Mouse (Mus musculus): ENCODE measurements around the gene Ubxn1. TPM values are rescaled to one million over a fixed set of nuclear protein-coding genes. Genes with fewer than 3 reads are reported as not detected.
"Not testable (repeated sequence)": the region's sequence is repeated elsewhere in the genome, so short reads cannot be mapped to it uniquely, and the experiment has no call there.

Ubxn1 gene
- total RNA-seq, 1 experiment from 2014 or later, result 210 TPM

DNA sequence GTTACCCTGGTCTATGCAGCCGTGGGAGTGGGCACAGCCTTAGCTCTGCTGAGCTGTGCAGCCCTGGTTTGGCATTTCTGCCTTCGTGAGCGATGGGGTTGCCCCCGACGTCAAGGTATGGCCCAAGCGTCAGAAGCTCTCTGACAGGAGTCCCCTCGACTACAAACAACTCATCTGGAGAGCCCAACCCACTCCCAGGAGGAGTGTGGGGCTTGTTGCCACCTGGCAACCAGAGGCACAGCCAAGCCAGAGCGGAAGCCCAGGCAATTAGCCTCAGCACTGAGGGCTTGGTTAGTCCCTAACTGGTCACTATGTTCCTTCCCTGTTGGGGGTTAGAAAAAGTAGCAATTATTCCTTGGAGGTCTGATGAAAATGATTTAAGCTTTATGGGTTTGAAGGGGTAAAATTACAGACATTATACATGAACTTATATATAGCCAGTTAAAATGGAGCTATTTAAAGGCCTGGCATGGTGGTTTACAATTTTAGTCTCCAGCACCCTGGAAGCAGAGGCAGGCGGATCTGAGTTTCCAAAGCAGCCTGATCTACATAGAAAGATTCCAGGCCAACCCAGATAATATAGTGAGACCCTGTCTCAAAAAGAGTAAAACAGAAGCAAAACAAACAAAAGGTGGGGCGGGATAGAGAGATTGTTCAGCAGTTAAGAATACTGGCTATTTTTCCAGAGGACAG lies 18.9 kb upstream of the Ubxn1 start:
- no peak for ATAC-seq (replicated peaks; ENCODE audit: low read depth, poor library complexity, severe bottlenecking)

DNA sequence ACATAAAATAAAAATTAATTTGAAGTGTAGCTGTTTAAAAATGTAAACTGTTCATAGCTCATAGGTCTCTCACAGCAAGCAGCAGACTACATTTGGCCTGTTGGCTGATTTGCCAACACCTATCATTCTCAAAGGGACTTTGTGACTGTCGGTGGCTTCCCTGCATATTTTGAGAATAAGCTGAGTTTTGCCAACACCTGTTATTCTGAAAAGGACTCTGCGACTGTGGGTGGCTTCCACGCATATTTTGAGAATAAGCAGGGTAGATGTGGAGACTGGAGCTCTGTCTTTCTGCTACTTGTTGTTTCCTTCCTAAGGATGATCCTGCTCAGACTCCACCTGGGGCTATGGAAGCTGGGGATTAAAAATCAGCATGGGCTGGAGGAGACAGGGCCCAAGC lies 18.2 kb upstream of the Ubxn1 start:
- no peak for ATAC-seq (replicated peaks; ENCODE audit: low read depth, poor library complexity, severe bottlenecking)

DNA sequence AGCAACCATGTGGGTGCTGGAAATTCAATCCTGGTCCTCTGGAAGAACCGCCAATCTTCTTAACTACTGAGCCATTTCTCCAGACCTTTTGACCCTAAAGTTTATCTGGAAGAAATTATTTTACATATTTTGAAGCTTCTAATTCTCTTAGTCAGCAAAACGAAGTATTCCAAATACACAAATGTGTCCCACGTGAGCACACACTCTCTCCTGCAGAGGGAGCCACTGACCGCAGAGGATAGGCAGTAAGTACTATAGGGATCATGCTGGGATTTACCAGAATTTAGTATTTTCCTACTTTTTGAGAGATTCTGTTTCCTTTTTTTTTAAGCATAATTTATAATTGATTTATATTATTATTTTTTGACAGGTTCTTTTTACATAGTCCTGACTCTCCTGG lies 13.6 kb upstream of the Ubxn1 start:
- ATAC-seq (replicated peaks; ENCODE audit: low read depth, poor library complexity, severe bottlenecking), result peak; percentile 84

DNA sequence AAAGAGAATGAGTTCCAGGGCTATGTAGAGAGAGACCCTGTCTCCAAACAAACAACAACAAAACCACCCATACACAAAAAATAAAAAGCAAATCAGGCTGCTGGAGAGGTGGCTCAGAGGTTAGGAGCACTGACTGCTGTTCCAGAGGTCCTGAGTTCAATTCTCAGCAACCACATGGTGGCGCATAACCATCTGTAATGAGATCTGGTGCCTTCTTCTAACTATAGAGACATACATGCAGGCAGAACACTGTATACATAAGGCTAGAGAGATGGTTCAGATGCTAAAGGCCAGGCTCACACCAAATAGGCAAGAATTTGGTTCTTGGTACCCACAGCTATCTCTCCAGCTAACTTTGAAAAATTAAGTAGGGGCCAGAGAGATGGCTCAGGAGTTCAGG lies 12.3 kb upstream of the Ubxn1 start:
- ATAC-seq (replicated peaks; ENCODE audit: low read depth, poor library complexity, severe bottlenecking), result no peak

DNA sequence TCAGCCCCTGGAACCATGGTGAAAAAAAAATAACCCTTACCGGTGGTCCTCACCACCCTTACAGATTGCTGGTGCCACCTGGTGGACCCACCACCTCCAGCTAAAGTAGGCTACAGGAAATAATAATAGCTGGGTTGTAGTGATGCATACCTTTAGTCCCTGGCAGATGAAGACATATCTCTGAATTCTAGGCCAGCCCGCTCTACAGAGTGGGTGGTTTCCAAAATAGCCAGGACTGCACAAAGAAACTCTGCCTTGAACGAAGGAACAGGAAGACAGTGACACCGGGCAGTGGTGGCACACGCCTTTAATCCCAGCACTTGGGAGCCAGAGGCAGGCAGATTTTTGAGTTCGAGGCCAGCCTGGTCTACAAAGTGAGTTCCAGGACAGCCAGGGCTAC lies 7.0 kb upstream of the Ubxn1 start:
- no peak for ATAC-seq (replicated peaks; ENCODE audit: low read depth, poor library complexity, severe bottlenecking)

DNA sequence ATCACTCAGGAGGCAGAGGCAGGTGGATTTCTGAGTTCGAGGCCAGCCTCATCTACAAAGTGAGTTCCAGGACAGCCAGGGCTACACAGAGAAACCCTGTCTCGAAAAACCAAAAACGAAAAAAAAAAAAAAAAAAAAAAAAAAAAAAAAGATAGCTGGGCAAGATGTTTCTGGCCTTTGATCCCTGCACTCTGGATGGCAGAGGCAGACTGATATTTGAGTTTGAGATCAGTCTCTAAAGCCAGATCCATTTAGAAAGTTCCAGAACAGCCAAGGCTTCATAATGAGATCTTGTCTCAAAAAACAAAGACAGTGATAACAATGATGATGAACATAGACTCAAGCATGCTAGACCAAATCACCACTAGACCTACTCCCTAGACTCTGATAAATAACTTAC lies 915 bp upstream of the Ubxn1 start:
- not testable (repeated sequence) for ATAC-seq (replicated peaks; ENCODE audit: low read depth, poor library complexity, severe bottlenecking)

DNA sequence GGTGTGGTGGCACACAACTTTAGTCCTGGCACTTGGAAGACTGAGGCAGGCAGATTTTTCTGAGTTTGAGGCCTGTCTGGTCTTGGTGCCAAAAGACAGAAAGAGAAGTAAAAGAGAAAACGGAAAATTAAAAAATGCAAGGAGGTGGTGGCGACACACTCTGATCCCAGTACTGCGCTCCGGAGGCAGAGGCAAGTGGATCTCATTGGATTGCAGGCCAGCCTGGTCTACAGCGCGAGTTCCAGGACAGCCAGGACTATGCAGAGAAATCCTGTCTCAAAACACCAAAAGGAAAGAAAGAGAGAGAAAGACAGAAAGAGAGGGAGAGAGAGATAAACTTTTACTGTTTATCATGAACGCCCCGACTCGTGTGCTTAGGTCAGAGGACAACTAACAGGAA lies 458 bp upstream of the Ubxn1 start:
- 0 out of 2 replicates have a peak, but pooled peaks have one; percentile 21 for ATAC-seq (replicated peaks; ENCODE audit: low read depth, poor library complexity, severe bottlenecking)

DNA sequence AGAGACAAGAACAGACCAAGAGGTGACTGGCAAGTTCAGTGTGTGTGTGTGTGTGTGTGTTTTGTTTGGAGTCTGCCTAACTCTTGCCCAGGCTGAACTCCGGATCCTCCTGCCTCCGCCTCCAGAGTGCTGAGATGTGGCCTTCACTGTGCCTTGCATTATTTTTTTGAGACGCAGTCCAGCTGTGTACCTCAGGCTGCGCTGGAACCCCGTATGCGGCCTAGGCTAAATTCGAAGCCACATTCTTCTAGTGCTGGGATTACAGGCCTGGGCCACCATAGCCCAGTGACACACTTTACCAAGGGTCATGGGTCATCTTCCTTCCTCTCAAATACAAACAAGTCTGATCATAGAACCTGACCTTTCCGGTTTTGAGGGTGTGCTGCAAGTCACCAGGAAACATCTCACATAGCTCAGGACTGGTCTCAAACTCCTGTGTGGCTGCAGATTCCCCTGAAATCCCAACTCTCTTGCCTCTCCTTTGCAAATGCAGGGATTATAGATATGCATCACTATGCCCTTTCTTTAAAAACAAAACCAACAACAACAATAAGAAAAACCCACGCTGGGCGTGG lies 1.1 kb downstream of the Ubxn1 start:
- ATAC-seq (replicated peaks; ENCODE audit: low read depth, poor library complexity, severe bottlenecking), result no peak

DNA sequence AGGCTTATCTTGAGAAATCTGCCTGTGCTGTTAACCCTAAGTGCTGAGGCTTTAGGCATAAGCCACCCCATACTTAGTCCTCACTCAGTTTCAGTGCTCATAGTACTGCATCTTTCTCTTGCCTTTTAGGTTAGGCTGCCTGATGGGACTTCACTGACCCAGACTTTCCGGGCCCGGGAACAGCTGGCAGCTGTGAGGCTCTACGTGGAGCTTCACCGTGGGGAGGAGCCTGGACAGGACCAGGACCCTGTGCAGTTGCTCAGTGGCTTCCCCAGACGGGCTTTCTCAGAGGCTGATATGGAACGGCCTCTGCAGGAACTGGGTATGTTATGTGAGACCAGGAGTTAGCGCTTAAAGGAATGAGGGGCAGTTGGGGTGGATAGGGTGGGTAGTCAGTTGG lies 3.7 kb downstream of the Ubxn1 start:
- ATAC-seq (replicated peaks; ENCODE audit: low read depth, poor library complexity, severe bottlenecking), result no peak

DNA sequence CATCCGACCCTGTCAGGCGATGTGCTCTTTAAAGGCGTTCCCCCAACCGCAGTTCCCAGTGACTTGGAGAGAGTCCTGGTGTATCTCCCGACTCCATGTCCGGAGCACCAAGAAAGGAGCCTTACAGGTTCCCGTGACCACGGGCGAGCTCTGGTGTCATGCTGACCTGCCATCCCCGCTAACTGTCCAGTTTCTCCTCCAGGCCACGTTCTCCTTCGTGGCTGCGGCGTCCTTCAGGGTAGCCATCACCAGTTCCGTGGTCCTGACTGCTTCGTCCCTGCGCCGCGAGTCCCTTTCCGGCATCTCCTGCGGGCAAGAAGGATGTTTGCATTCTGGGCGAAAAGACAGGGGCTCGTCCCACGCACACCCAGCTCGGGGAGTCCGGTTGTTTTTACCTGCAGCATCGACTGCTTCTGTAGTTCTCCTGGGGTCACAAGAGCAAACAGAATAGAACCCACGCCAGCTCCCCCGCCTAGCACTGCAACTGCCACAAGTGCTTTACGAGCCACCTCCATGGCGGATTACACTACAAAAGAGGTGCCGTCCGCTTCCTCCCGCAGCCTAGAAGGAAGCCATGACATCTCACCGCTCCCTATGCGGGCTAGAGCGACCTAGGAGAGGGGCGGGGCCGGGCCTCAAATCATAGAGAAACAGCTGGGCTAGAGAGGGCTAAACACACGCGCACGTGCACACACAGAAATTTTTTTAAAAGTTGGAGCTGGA lies 9.2 kb downstream of the Ubxn1 start, which contains the start of gene Uqcc3:
Gene Uqcc3, minus strand, starts transcription at position 613 of the 723 bp plus-strand sequence.
- ATAC-seq (replicated peaks; ENCODE audit: low read depth, poor library complexity, severe bottlenecking), result peak; percentile 99

DNA sequence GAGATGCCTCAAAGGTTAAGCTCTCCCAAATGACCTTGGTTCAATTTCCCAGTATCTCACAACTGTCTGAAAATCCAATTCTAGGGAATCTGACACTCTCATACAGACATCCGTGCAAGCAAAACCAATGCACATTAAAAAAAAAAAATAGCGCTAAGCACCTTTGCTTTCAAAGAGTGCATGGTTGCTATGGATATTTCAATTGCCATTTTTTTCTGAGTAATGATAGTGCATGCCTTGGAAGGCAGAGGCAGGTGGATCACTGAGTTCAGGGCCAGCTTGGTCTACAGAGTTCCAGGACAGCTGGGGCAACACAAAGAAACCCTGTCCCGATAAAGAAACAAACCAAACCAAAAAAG lies 9.7 kb downstream of the Ubxn1 start:
- ATAC-seq (replicated peaks; ENCODE audit: low read depth, poor library complexity, severe bottlenecking), result peak; percentile 23

DNA sequence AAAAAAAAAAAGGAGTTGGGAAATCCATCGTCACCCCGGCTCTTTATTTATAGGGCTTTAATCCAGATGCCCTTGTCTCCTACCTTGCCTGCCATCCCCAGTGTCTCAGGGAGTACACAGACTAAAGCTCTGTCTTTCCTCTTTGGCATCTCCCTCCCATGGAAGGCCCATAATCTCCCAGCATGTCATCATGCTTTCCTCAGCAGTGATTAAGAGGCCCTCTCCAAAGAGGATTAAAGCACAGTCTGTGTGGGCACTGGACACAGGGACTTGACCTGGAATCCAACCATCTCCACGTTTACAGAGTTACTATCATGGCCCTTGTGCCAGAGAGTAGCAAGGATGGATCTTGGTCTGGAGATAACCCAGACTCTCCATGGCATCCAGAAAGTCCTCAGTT lies 12.3 kb downstream of the Ubxn1 start, which contains the start of the genes Lbhd1 and Gm49403:
Gene Lbhd1, plus strand, starts transcription at position 117 of the 400 bp plus-strand sequence.
Gene Gm49403, plus strand, starts transcription at position 315 of the 400 bp plus-strand sequence.
- no peak for ATAC-seq (replicated peaks; ENCODE audit: low read depth, poor library complexity, severe bottlenecking)

DNA sequence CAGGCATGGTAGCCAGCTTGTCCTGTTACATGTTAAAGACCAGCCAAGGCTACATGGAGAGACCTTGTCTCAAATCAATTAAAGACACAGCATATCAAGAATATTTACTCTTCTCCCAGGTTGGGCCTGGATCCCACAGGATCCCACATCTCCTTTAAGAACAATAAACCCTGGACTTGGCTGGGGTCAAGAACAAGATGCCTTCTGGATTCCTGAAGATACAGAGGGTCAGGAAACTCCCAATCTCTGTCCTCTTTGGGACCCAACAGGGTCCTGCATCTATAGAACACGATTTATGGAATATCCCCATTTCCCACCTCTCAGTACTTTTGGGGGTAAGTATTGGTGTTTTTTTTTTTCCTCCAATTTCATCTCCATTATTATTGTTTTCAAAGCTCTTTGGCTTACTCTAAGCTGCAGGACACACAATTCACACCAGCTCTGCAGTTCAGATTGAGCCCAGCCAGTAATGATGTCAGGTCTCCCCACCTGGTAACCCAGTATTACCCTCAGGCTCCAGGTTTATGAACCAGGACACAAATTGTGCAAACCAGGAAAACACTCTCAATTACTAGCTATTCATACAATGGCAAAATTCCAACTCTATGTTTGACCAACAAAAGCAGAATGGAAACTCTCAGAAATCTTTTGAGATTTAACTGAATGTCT lies 15.8 kb downstream of the Ubxn1 start:
- ATAC-seq (replicated peaks; ENCODE audit: low read depth, poor library complexity, severe bottlenecking), result no peak

DNA sequence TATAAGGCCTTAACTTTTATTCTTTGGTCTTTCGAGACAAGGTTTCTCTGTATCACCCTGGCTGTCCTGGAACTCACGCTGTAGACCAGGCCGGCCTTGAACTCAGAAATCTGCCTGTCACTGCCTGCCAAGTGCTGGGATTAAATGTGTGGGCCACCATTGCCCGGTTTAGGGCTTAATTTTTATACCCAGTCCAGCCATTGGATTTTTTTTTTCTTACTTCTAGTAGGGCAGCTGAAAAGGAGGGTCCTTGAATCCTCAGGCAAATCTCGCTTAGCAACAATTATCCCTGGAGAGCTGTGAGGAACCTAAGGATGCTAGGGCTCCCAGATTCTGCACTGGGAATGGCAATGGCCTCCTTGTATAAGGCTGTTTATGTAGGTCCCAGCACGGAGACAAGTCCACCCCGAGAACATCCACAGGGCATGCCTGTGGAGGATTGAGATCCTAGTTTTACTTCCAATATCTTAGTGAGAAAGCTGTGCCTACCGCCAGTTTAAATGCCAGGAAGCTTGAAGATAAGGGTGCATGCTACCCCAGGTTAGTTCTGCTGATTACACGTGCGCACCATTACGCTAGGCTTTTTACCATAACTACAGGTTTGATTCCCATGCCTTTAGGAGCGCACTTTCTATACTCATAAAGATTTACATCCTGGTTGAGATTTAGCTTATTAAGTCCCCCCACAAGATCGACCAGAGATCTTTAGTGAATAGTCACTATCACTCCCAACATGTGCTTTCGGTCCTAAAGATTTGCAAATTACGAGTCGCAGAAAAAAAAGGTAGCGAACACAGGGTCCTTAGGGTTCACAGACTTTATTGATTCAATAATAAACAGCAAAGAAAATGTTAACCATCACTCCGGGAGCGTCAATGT lies 16.5 kb downstream of the Ubxn1 start:
- no peak for ATAC-seq (replicated peaks; ENCODE audit: low read depth, poor library complexity, severe bottlenecking)

DNA sequence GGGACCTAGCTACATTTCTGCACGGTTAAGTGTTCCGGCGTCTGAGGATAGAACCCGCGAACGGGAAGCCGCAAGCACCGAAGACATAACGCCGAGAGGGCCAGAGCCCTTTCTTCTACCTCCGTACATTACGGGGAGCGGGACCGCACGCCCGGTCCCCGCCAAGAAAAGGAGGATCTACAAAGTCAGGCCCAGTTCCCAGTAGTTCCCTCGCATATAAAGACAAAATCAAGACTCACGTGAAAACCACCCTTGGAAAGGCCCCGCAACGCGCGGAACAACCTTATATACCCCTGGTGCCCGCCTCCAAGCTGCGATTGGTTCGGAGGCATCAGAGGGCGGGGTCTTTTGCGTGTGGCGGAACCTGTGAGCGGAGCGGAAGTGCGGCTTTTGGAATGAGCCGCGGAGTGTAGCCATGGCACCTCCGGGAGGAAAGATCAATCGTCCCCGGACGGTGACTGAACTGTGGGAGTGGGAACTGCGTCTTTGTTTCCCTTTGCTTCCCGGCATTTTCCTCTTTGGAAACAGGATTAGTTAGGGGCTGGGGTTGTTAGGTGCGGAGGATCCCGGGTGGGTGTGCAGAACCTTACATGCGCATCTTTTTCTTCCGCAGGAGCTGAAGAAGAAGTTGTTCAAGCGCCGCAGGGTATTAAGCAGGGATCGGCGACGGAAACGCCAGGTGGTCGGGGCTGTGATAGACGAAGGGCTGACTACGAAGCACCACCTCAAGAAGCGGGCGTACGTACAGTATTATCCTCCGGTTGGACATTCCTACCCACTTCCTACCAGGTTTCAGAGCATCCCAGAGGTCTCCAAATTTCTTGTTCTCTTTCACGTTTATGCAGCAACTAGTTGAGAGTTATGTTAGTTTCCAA lies 17.5 kb downstream of the Ubxn1 start, which contains the start of the genes 1810009A15Rik and Gm49416:
Gene 1810009A15Rik, plus strand, starts transcription at position 343 of the 875 bp plus-strand sequence.
Gene Gm49416, plus strand, starts transcription at position 416 of the 875 bp plus-strand sequence.
- peak; percentile 89 for ATAC-seq (replicated peaks; ENCODE audit: low read depth, poor library complexity, severe bottlenecking)

DNA sequence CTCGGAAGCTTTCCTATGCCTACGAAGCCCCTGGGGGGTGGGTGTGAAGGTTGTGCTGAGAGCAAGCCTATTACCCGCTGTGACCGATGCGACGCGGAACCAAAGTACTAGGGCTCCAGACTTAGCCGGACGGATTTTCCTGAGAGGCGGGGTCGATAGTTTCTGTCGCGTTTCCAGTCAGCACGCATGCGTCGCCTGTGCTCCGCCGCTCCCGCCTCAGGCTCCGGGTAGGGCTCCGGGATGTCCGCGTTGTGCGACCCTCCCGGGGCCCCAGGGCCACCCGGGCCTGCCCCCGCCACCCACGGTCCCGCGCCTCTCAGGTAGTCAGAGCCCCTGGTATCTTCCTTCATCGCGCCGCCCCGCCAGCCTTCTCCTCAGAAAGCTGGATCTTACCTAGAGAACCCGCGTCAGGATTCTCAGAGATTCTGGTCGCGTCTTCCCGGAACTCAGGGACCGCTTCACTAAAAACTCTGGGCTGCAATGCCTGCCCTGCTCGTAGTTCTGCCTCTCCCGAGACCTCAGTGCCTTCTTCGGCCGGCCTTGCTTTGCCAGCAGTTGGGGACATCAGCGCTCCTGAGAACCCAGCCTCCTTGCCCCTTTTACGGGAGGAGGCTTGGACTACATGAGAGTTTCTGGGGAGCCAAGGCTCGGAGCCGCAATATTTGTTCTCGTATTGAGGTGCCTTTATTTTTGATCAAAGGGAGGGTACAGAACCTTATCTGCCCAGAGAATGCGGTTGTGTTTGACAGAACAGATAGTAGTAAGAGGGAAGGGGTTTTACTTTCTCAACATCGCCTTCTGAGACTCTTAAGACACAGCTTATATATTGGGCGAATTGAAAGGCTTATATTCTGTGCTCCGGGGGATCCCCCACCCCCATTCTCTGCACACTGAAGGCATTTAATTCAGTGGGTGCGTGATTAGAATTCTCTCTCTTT lies 21.8 kb downstream of the Ubxn1 start, which contains the start of gene Ints5:
Gene Ints5, plus strand, starts transcription at position 177 of the 938 bp plus-strand sequence.
- ATAC-seq (replicated peaks; ENCODE audit: low read depth, poor library complexity, severe bottlenecking), result peak; percentile 53

DNA sequence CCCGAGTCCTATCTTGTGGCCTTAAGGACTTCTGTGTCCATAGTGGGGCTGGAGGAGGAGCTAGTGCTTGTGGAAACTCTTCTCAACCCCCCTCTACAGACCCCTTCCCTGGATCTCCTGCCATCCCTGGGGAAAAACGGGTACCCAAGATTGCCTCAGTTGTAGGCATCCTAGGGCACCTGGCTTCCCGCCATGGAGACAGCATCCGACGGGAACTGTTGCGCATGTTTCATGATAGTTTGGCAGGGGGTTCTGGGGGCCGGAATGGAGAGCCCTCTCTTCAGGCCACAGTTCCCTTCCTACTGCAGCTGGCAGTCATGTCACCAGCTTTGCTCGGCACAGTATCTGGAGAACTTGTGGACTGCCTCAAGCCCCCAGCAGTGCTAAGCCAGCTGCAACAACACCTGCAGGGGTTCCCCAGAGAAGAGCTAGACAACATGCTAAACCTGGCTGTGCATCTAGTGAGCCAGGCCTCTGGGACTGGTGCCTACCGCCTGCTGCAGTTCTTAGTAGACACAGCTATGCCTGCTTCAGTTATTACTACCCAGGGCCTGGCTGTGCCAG lies 24.2 kb downstream of the Ubxn1 start:
- no peak for ATAC-seq (replicated peaks; ENCODE audit: low read depth, poor library complexity, severe bottlenecking)
